Mouse (Mus musculus): ENCODE measurements around the gene Shcbp1. TPM values are rescaled to one million over a fixed set of nuclear protein-coding genes. Genes with fewer than 3 reads are reported as not detected.

The Shcbp1 gene
- polyA plus RNA-seq (2014; fragmentation: Illumina TruSeq; extraction: RNeasy Lipid Tissue Mini Kit (QIAGEN cat#74804)): 45.9 TPM

GRCm38 (mm10) chr8:4779254-4780055 lies at the start of gene Shcbp1:
Gene Shcbp1 (minus strand): TSS chr8:4779567.

Other genes starting within 250 kb of the Shcbp1 start
- gene Zfp958, start 166.4 kb downstream of the Shcbp1 start, polyA plus RNA-seq (2014; fragmentation: Illumina TruSeq; extraction: RNeasy Lipid Tissue Mini Kit (QIAGEN cat#74804)): 123 TPM